Mouse (Mus musculus) stomach, embryonic 15.5 days (tissue): ENCODE measurements around the gene Wnt2. TPM values are rescaled to one million over a fixed set of nuclear protein-coding genes. Genes with fewer than 3 reads are reported as not detected.

Experiments used
- ATAC-seq: fragments of 200-750 bp; cut with Nextera tagmentation; 2 replicates; pipeline ENCODE4 v1.8.0; 2017; ENCODE audit warnings: low read depth, moderate number of reproducible peaks, moderate TSS enrichment; ENCODE audit not compliant: insufficient read depth, low FRiP score
- H3K27ac ChIP-seq: fragments of 300-500 bp; sonication (generic); 2 replicates; pipeline ENCODE4 v1.5.1; 2015; ENCODE audit warnings: mild to moderate bottlenecking, inconsistent platforms
- H3K27me3 ChIP-seq: fragments of 300-500 bp; sonication (generic); replicated peaks from 2 replicates; pipeline ENCODE4 v1.6.1; 2015; ENCODE audit warnings: inconsistent platforms
- H3K36me3 ChIP-seq: fragments of 300-500 bp; sonication (generic); 2 replicates; pipeline ENCODE4 v1.6.1; 2015; ENCODE audit warnings: inconsistent platforms
- H3K4me1 ChIP-seq: fragments of 300-500 bp; sonication (generic); 2 replicates; pipeline ENCODE4 v1.6.1; 2015; ENCODE audit warnings: inconsistent platforms
- H3K4me2 ChIP-seq: fragments of 300-500 bp; sonication (generic); 2 replicates; pipeline ENCODE4 v1.6.1; 2015; ENCODE audit warnings: mild to moderate bottlenecking, inconsistent platforms
- H3K4me3 ChIP-seq: fragments of 300-500 bp; sonication (generic); replicated peaks from 2 replicates; pipeline ENCODE4 v1.5.1; 2015; ENCODE audit warnings: inconsistent platforms
- H3K9ac ChIP-seq: fragments of 300-500 bp; sonication (generic); 2 replicates; pipeline ENCODE4 v1.6.1; 2015; ENCODE audit warnings: inconsistent platforms
- H3K9me3 ChIP-seq: fragments of 300-500 bp; sonication (generic); 2 replicates; pipeline ENCODE4 v1.6.1; 2016; ENCODE audit warnings: inconsistent platforms
- WGBS: fragments of 180-500 bp; shearing (Covaris S2); methylation state at CpG from one replicate; pipeline ENCODE4 v1.1.7; 2015; 5-methylcytosine and 5-hydroxymethylcytosine counted together
- polyA plus RNA-seq: library from polyadenylated mRNA; unstranded; fragments of >200 nt; fragmentation: Nextera tagmentation; extraction: Ambion mirVana; gene quantifications from 2 replicates; pipeline ENCODE4 v1.2.1, GENCODE M21; 2015

Gene Wnt2
- polyA plus RNA-seq, 1 experiment from 2014 or later = 2.4 TPM

DNA sequence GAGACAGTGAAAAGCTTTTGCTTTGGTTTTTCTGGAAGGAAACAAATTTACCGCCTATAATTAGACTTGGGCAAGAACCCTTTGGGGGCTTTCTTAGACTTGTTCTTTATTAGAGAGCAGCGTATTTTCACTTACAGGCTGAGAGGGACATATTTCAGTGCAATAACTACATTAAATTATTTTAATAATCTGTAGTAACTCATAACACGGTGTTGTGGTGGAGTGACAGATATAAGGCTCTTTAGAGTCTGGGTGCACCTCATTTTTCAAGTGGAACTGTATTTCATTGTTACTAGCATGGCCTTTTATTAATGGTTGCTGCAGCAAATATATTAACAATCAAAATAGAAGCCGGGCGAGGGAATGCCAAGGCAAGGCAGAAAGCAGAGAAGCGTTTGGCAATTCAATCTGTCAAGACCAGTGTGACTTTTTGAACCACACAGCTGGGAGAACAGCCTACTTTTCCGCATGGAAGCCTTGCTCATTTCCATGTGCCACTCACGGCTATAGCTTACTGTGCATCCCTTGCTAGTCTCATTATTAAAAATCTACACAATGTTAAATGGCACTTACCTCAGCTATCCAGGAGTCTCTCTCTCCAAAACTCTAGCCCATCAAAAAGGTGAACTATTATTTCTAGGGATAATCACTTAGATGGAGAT is 6.1 kb downstream of the Wnt2 start:
- no peak for ATAC-seq
- WGBS = 85% methylated on average over 8 of the region's 8 CpGs
- no peak overlapping the region for H3K4me2 ChIP-seq

DNA sequence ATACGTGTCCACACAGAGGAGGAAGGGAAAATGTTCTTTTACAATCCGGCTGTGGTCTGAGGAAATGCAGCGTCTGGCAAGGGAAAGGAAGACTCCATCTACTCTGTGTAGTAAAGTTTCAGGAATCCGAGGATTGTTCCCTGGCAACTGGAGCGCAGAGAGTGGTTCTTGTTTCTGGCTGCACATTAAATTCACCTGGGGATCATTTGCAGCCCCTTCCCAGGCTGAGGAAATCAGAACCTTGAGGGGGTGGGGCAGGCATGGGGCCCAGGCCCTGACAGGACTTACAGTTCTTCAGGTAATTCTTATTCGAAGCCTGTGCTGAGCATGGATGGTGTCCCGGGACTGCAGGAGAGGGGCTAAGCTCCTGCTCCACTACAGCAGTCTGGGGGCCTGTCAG is 17.0 kb downstream of the Wnt2 start:
- WGBS = 64% methylated on average over 7 of the region's 7 CpGs

More for the DNA sequence above, 6.1 kb downstream of the Wnt2 start:
- H3K4me1 ChIP-seq = no peaks in the 10 kb centered on the region
- no peak overlapping the region for H3K9ac ChIP-seq
- no peaks in the 10 kb centered on the region for H3K36me3 ChIP-seq
- H3K27me3 ChIP-seq = peaks cover 7% of the 10 kb centered on the region; the same call in 1 of the 2 replicates
- H3K9me3 ChIP-seq = no peaks in the 10 kb centered on the region
- no peak overlapping the region for H3K4me3 ChIP-seq
- H3K27ac ChIP-seq = no peak overlapping the region

GRCm38 (mm10) chr6:18007356-18007755 is 23.0 kb downstream of the Wnt2 start:
- H3K27me3 ChIP-seq = no peaks in the 10 kb centered on the region
- H3K36me3 ChIP-seq = no peaks in the 10 kb centered on the region
- H3K4me3 ChIP-seq = no peak overlapping the region
- H3K27ac ChIP-seq = no peak overlapping the region
- no peak overlapping the region for H3K9ac ChIP-seq
- no peak for ATAC-seq
- WGBS = 62% methylated on average over 3 of the region's 3 CpGs
- no peaks in the 10 kb centered on the region for H3K9me3 ChIP-seq
- no peak overlapping the region for H3K4me2 ChIP-seq
- no peaks in the 10 kb centered on the region for H3K4me1 ChIP-seq

More for the DNA sequence above, 17.0 kb downstream of the Wnt2 start:
- H3K9me3 ChIP-seq = no peaks in the 10 kb centered on the region
- H3K36me3 ChIP-seq = no peaks in the 10 kb centered on the region
- no peak overlapping the region for H3K4me2 ChIP-seq
- ATAC-seq = no peak
- no peak overlapping the region for H3K27ac ChIP-seq
- no peak overlapping the region for H3K9ac ChIP-seq
- H3K4me1 ChIP-seq = no peaks in the 10 kb centered on the region
- H3K27me3 ChIP-seq = no peaks in the 10 kb centered on the region
- H3K4me3 ChIP-seq = no peak overlapping the region

DNA sequence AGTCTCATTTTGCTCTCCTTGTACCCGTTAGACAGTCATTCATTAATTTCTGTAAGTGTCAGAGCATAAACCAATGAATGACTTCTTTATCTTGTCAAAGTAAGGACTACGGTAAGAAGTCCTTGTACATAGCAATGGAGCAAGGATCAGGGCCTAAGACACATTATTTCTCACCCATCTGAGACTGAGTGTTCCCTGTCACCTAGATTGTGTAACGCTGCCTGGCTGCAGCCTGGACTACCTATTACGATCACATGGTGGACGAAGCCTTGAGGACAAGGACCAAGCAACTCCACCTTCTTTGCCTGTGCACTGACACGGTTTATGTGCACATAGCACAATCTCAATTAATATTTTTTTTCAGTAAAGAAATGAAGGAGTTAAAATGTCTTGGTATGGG is 28.3 kb downstream of the Wnt2 start:
- Histone ChIP-seq H3K4me1 (no peaks in the 10 kb centered on the region), H3K4me3 (no peak overlapping the region), H3K9ac (no peak overlapping the region), H3K27me3 (no peaks in the 10 kb centered on the region), H3K36me3 (no peaks in the 10 kb centered on the region), H3K9me3 (no peaks in the 10 kb centered on the region), H3K4me2 (no peak overlapping the region), H3K27ac (no peak overlapping the region)
- ATAC-seq = no peak
- 87% methylated on average over 6 of the region's 6 CpGs for WGBS

GRCm38 (mm10) chr6:17998497-17998896 is 31.9 kb downstream of the Wnt2 start:
- WGBS = 43% methylated on average over 4 of the region's 4 CpGs

DNA sequence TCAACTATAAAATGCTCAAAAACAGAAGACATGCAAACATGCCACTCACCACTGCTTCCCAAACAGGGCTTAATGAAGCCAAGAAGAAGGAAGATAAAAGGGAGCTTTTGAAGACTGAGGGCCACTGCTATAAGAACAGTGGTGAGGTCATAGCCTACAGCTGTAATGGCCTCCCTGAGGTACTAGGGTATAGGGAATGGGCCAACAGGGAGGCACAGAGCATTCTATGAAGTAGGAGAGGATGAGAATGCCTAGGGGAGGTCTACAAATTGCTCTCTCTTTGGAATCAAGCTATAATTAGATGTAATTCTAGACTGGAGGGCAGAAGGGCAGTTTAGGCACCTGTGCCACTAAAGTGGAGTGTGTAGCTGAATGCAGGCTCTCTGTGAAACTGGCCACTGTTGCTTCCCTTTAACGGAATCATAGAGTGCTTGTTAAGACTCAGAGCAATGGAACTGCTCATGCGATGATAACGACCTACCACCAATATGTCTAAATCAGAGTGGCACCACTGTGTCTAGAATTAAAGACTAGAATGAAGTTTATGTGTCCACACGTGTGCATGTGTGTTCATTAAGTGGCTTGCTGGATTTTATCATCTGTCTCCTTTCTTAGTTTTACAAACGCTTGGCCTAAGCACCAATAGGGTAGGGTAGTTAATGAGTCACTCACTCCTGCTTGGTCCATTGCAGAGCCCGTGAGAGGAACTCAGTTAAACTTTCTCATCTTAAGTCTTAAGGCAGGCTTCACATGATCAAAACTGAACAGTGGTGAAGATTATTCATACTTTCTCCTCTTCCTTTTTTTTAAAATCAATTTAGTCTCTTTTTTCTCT is 35.2 kb downstream of the Wnt2 start:
- no peak overlapping the region for H3K27ac ChIP-seq
- no peak overlapping the region for H3K9ac ChIP-seq
- H3K4me3 ChIP-seq = no peak overlapping the region
- no peaks in the 10 kb centered on the region for H3K9me3 ChIP-seq
- no peaks in the 10 kb centered on the region for H3K36me3 ChIP-seq
- WGBS = 80% methylated on average over 6 of the region's 6 CpGs
- H3K27me3 ChIP-seq = no peaks in the 10 kb centered on the region
- no peaks in the 10 kb centered on the region for H3K4me1 ChIP-seq
- no peak overlapping the region for H3K4me2 ChIP-seq
- no peak for ATAC-seq

More at GRCm38 (mm10) chr6:17998497-17998896, 31.9 kb downstream of the Wnt2 start:
- Histone ChIP-seq H3K4me1 (no peaks in the 10 kb centered on the region), H3K9me3 (no peaks in the 10 kb centered on the region), H3K36me3 (no peaks in the 10 kb centered on the region), H3K4me3 (no peak overlapping the region), H3K27ac (no peak overlapping the region), H3K27me3 (no peaks in the 10 kb centered on the region), H3K9ac (no peak overlapping the region), H3K4me2 (no peak overlapping the region)
- no peak for ATAC-seq

DNA sequence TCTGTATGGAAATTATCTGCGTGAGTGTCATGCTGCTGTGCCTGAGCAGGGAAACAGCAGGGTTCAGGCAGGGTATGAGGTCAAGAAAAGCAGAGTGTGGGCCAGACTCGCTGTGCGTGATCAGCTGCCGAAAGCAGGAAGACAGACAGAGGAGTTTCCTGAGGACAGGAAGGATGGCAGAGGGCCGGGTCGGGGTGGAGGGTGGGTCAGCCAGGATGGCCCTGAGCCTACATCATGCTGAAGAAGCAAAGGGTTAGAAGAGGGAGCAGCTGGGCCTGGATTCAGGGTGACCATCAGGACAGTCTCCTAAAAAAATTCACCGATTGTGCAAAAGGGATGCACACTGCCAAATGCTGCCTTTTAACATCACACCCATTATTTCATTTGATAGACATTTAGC is 38.8 kb downstream of the Wnt2 start:
- Histone ChIP-seq H3K4me1 (no peaks in the 10 kb centered on the region), H3K4me3 (no peak overlapping the region), H3K4me2 (no peak overlapping the region), H3K27ac (no peak overlapping the region), H3K9me3 (no peaks in the 10 kb centered on the region), H3K9ac (no peak overlapping the region), H3K36me3 (no peaks in the 10 kb centered on the region), H3K27me3 (no peaks in the 10 kb centered on the region)
- no peak for ATAC-seq
- 59% methylated on average over 7 of the region's 7 CpGs for WGBS

- Histone ChIP-seq H3K36me3 (no peaks in the 10 kb centered on the region), H3K4me2 (no peak overlapping the region), H3K9me3 (no peaks in the 10 kb centered on the region), H3K4me1 (no peaks in the 10 kb centered on the region), H3K4me3 (no peak overlapping the region), H3K27ac (no peak overlapping the region), H3K27me3 (no peaks in the 10 kb centered on the region), H3K9ac (no peak overlapping the region)
- 78% methylated on average over 9 of the region's 9 CpGs for WGBS
- no peak for ATAC-seq
These were observed 40.0 kb downstream of the Wnt2 start for GRCm38 (mm10) chr6:17990173-17991028.

- H3K36me3 ChIP-seq = no peaks in the 10 kb centered on the region
- H3K4me3 ChIP-seq = no peak overlapping the region
- H3K27ac ChIP-seq = no peak overlapping the region
- WGBS = 52% methylated on average over 1 of the region's 1 CpGs
- no peak for ATAC-seq
- no peak overlapping the region for H3K9ac ChIP-seq
- no peaks in the 10 kb centered on the region for H3K9me3 ChIP-seq
- H3K27me3 ChIP-seq = no peaks in the 10 kb centered on the region
- H3K4me1 ChIP-seq = no peaks in the 10 kb centered on the region
- no peak overlapping the region for H3K4me2 ChIP-seq
These were observed 51.0 kb downstream of the Wnt2 start for GRCm38 (mm10) chr6:17979361-17979760.

- Histone ChIP-seq H3K4me1 (no peaks in the 10 kb centered on the region), H3K9me3 (no peaks in the 10 kb centered on the region), H3K36me3 (no peaks in the 10 kb centered on the region), H3K4me3 (no peak overlapping the region), H3K9ac (no peak overlapping the region), H3K4me2 (no peak overlapping the region), H3K27ac (no peak overlapping the region), H3K27me3 (no peaks in the 10 kb centered on the region)
- WGBS = 76% methylated on average over 3 of the region's 3 CpGs
- no peak for ATAC-seq
These were observed 51.5 kb downstream of the Wnt2 start for GRCm38 (mm10) chr6:17978881-17979280.

DNA sequence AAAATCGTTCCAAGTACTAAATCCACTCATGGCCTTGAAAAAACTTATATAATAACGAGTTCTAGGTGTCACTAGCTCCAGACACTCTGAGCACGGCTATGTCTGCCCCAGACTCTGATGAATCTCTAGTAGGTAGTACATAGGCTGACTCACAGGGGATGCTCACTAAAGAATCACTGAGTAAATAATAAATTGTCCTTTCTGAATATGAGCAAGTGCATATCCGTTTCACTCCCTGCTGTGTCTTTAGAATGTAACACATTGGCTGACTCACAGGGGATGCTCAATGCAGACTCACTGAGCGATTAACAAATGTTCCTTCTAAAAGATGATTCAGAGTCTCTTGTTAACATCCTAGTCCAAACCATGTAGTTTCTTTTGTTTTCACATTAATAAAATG is 52.1 kb downstream of the Wnt2 start:
- H3K4me1 ChIP-seq = no peaks in the 10 kb centered on the region
- WGBS = 82% methylated on average over 5 of the region's 5 CpGs
- no peaks in the 10 kb centered on the region for H3K27me3 ChIP-seq
- H3K9ac ChIP-seq = no peak overlapping the region
- H3K4me3 ChIP-seq = no peak overlapping the region
- no peaks in the 10 kb centered on the region for H3K9me3 ChIP-seq
- ATAC-seq = no peak
- no peaks in the 10 kb centered on the region for H3K36me3 ChIP-seq
- H3K4me2 ChIP-seq = no peak overlapping the region
- no peak overlapping the region for H3K27ac ChIP-seq

DNA sequence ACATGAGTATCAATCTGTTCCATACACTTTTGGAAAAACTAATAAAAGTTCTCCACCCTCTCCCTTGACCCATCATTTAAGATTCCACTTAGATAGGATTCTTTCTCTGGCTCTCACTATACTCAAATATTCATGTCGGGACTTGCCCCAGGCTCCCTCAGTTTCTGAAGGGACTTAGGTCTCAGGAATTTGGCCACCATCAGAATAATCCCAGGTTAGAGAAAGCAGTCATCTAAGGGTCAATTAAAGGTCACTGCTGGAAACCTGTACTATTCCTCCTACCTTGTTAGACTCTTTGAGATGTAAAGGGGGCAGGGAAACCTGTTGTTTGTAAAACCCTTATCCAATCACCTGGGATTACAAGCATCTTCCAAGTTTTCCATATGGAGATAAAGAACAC is 53.2 kb downstream of the Wnt2 start:
- 59% methylated on average over 1 of the region's 1 CpGs for WGBS
- H3K27me3 ChIP-seq = no peaks in the 10 kb centered on the region
- H3K4me3 ChIP-seq = no peak overlapping the region
- no peaks in the 10 kb centered on the region for H3K4me1 ChIP-seq
- H3K4me2 ChIP-seq = no peak overlapping the region
- no peak overlapping the region for H3K27ac ChIP-seq
- ATAC-seq = no peak
- H3K9ac ChIP-seq = no peak overlapping the region
- no peaks in the 10 kb centered on the region for H3K9me3 ChIP-seq
- H3K36me3 ChIP-seq = no peaks in the 10 kb centered on the region
